Mouse (Mus musculus) neural tube, embryonic 13.5 days (tissue): ENCODE measurements at regions not wholly inside any gene's neighbourhood (a gene's known extent, or its start where the extent isn't known, plus 50 kb on each side); places are given as distances from the start of the nearest gene placed in this dataset.
"Not testable (repeated sequence)": the region's sequence is repeated elsewhere in the genome, so short reads cannot be mapped to it uniquely, and the experiment has no call there.

Source experiments
- ATAC-seq: fragments of 200-750 bp; cut with Nextera tagmentation; 2 replicates; pipeline ENCODE4 v1.8.0; 2017; ENCODE audit warnings: low read depth, mild to moderate bottlenecking, moderate TSS enrichment, moderate library complexity
- H3K27ac ChIP-seq: fragments of 300-500 bp; sonication (generic); replicated peaks from 2 replicates; pipeline ENCODE4 v1.5.1; 2015; ENCODE audit warnings: moderate library complexity, mild to moderate bottlenecking, inconsistent platforms
- H3K27me3 ChIP-seq: fragments of 300-500 bp; sonication (generic); 2 replicates; pipeline ENCODE4 v1.6.1; 2015; ENCODE audit warnings: mild to moderate bottlenecking, inconsistent platforms
- H3K36me3 ChIP-seq: fragments of 300-500 bp; sonication (generic); 2 replicates; pipeline ENCODE4 v1.6.1; 2015; ENCODE audit warnings: mild to moderate bottlenecking, inconsistent platforms
- H3K4me1 ChIP-seq: fragments of 300-500 bp; sonication (generic); replicated peaks from 2 replicates; pipeline ENCODE4 v1.6.1; 2015; ENCODE audit warnings: inconsistent platforms
- H3K4me2 ChIP-seq: fragments of 300-500 bp; sonication (generic); 2 replicates; pipeline ENCODE4 v1.6.1; 2015; ENCODE audit warnings: inconsistent platforms, mild to moderate bottlenecking, moderate library complexity
- H3K4me3 ChIP-seq: fragments of 300-500 bp; sonication (generic); 2 replicates; pipeline ENCODE4 v1.5.1; 2015; ENCODE audit warnings: mild to moderate bottlenecking, inconsistent platforms
- H3K9ac ChIP-seq: fragments of 300-500 bp; sonication (generic); 2 replicates; pipeline ENCODE4 v1.6.1; 2015; ENCODE audit warnings: moderate library complexity, mild to moderate bottlenecking, inconsistent platforms
- H3K9me3 ChIP-seq: fragments of 300-500 bp; sonication (generic); 2 replicates; pipeline ENCODE4 v1.6.1; 2016; ENCODE audit warnings: inconsistent platforms
- WGBS: fragments of 180-500 bp; shearing (Covaris S2); methylation state at CpG from one replicate; pipeline ENCODE4 v1.1.7; 2015; 5-methylcytosine and 5-hydroxymethylcytosine counted together

DNA sequence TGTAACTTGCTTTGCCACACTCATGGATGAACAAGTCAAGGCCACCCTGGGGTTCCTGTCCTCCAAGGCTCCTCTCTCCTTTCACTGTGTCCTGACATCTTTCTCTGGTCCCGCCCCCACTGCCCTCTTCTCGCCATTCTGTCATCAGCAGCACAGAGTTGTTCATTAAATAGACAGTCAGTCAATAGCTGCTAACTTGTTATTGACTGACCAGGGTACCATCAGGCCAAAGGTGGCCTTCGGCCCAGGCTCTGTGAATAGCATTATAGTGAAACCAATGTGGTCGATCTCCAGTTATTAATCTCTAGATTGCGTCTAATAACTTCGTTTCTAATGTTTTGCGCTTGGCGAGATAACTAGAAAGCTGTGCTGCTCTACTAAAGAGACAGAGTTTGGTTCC is 122.1 kb upstream of the Mrps10 start:
- no peak for ATAC-seq
- H3K36me3 ChIP-seq: peaks cover 10% of the 10 kb centered on the region
- no peak overlapping the region for H3K4me2 ChIP-seq
- H3K4me1 ChIP-seq: peaks cover 25% of the 10 kb centered on the region
- H3K9ac ChIP-seq: no peak overlapping the region
- 92% methylated on average over 8 of the region's 8 CpGs for WGBS
- H3K27me3 ChIP-seq: no peaks in the 10 kb centered on the region
- H3K4me3 ChIP-seq: no peak overlapping the region
- H3K27ac ChIP-seq: no peak overlapping the region
- H3K9me3 ChIP-seq: no peaks in the 10 kb centered on the region

DNA sequence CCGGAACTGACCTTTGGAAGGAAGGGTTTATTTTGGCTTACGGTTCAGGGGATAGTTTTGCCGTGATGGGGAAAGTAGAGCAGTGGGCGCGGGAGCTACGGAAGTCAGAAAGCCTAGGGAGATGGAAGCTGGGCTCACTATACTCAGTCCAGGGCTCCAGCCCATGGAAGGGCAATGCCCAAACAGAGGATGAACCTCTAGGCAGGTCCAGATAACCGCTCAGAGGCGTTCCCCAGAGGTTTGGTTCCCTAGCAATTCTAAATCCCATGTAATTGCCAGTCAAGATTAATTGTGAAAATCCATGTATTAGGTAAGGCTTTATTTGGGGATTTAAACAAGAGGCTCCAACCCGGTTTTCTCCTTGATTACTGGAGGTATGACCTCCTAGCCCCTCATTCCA is 123.1 kb upstream of the Mrps10 start:
- Histone ChIP-seq H3K27ac (no peak overlapping the region), H3K4me2 (no peak overlapping the region), H3K4me1 (peaks cover 24% of the 10 kb centered on the region), H3K4me3 (no peak overlapping the region), H3K9me3 (no peaks in the 10 kb centered on the region), H3K27me3 (no peaks in the 10 kb centered on the region), H3K9ac (no peak overlapping the region), H3K36me3 (peaks cover 10% of the 10 kb centered on the region)
- WGBS: 89% methylated on average over 9 of the region's 9 CpGs
- no peak for ATAC-seq

DNA sequence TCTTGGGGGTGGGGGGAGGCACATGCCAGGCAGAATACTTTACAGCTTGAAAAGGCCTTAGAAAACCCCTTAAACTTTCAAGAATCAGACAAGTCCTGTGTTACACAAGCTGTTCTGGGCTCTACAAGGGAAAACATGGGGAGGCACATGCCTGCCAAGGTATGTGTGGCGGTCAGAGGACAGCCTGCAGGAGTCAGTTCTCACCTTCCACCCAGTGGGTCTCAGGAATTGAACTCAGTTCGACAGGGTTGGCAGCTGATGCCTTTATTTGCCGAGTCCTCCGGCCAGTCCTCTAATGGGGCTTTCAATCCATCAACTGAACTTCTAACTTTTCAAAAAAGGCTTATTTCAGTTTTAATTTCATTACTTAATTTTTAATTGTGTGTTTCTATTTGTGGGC is 129.6 kb upstream of the Mrps10 start:
- Histone ChIP-seq H3K9me3 (no peaks in the 10 kb centered on the region), H3K4me1 (peaks cover 2% of the 10 kb centered on the region; the same call in 1 of the 2 replicates), H3K4me2 (no peak overlapping the region), H3K4me3 (no peak overlapping the region), H3K27me3 (no peaks in the 10 kb centered on the region), H3K27ac (no peak overlapping the region), H3K9ac (no peak overlapping the region), H3K36me3 (peaks cover 28% of the 10 kb centered on the region)
- WGBS: 94% methylated on average over 4 of the region's 4 CpGs
- no peak for ATAC-seq

DNA sequence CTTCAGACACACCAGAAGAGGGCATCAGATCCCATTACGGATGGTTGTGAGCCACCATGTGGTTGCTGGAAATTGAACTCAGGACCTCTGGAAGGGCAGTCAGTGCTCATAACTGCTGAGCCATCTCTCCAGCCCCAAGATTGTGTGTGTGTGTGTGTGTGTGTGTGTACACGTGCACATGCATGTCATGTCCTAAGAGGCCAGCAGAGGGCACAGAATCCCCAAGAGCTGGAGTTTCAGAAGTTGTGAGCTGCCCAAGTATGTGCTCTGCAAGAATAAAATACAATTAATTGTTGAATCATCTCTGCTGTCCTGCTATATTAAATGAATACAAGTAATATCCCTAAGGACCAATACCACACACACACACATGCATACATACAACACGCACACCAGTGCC is 130.8 kb upstream of the Mrps10 start:
- H3K4me1 ChIP-seq, H3K27me3 ChIP-seq, H3K4me2 ChIP-seq, H3K27ac ChIP-seq, ATAC-seq, H3K9me3 ChIP-seq, H3K9ac ChIP-seq, H3K4me3 ChIP-seq: not testable (repeated sequence)
- H3K36me3 ChIP-seq: peaks cover 20% of the 10 kb centered on the region
- 98% methylated on average over 3 of the region's 3 CpGs for WGBS

DNA sequence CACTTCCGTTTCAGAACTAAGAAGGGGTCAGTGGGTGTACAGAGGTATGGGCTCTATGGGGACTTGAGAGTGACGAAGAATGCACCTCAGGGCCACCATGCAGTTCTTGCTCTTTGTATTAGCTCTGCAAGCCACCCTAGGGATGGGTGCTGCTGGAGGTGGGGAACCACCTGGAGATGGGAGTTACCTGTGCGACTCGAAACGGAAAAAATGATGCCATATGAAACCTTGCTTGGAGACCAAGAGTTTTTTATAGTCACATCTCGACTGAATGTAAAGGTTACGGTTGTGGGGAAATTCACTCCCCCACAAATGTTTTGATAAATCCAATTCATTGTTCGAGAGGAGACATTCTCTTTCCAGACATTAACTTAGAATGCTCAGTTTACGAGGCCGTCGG is 134.3 kb upstream of the Mrps10 start:
- H3K4me2 ChIP-seq: no peak overlapping the region
- WGBS: 88% methylated on average over 11 of the region's 11 CpGs
- no peak for ATAC-seq
- peaks cover 41% of the 10 kb centered on the region for H3K36me3 ChIP-seq
- peaks cover 9% of the 10 kb centered on the region; the same call in 1 of the 2 replicates for H3K4me1 ChIP-seq
- no peaks in the 10 kb centered on the region for H3K27me3 ChIP-seq
- no peaks in the 10 kb centered on the region for H3K9me3 ChIP-seq
- H3K9ac ChIP-seq: no peak overlapping the region
- no peak overlapping the region for H3K4me3 ChIP-seq
- no peak overlapping the region for H3K27ac ChIP-seq

DNA sequence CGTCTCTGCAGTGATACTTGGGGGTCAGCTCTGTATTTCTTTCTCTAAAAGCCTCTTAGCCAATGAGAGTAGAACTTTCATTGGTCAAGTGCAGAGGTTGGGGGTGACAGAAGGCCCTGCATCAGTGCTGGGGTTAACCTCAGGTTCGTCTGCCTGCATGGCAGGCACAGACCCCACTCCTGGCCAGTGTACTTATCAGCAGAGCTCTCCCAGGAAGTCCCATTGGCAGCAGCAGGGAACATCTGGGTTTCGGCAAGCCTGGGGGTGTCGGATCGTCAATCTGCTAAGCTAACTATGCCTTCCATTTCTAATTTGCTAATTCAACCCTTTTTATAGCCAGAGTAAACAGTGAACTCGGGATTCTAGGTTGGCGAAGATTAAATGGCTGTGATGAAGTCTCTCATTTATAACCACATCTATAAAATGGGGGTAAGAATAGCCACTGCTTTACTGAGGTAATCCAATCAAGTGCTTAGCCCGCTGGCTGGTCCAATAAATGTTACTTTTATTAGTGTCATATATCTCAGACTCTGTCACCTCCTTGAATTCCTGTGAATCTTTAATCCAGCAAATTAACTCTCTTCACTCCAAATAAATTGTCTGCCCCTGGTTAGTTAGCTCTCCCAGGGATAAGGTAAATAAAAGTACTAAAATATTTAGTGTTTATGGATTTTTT is 135.5 kb upstream of the Mrps10 start:
- Histone ChIP-seq H3K27me3 (no peaks in the 10 kb centered on the region), H3K4me2 (no peak overlapping the region), H3K27ac (peak overlapping the region; percentile 71), H3K36me3 (peaks cover 46% of the 10 kb centered on the region), H3K9me3 (no peaks in the 10 kb centered on the region), H3K4me1 (peaks cover 9% of the 10 kb centered on the region; the same call in 1 of the 2 replicates), H3K9ac (no peak overlapping the region), H3K4me3 (no peak overlapping the region)
- ATAC-seq: peak; percentile 64
- 18% methylated on average over 8 of the region's 8 CpGs for WGBS

DNA sequence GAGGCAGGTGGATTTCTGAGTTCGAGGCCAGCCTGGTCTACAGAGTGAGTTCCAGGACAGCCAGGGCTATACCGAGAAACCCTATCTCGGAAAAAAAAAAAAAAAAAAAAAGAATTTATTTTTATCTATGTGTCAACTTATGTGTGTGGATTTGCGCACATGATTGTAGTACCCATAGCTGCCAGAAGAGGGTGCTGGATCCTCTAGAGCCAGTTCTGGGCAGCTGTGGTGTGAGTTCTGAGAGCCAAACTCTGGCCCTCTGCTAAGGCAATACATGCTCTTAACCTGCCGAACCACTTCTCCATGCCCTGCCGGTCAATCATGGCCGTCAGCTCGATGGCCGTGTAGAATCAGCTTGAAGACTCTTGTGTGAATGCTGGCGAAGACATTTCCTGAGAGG is 138.0 kb upstream of the Mrps10 start:
- no peaks in the 10 kb centered on the region for H3K27me3 ChIP-seq
- ATAC-seq: no peak

DNA sequence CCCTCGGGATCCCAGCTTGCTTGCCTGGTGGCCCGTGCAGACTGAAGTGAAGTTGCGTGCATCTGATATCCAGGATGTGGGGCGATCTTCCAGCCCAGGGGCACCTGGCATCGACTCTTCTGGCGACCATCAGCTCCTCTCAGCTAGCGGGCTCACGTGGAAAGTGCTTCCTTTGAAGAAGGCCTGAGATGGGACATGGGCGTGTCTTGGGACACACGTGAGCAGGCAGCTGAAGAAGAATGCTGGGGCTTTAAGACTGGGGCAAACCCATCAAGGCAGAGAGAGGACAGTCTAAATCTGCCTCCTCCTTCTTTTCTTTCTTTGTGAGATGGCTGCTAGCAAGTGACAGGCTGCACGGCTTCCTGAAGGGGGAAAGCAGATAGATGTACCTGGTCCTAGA is 142.3 kb upstream of the Mrps10 start:
- WGBS: 81% methylated on average over 11 of the region's 11 CpGs
- Histone ChIP-seq H3K4me3 (no peak overlapping the region), H3K9ac (no peak overlapping the region), H3K27me3 (no peaks in the 10 kb centered on the region), H3K9me3 (no peaks in the 10 kb centered on the region), H3K4me2 (no peak overlapping the region), H3K27ac (no peak overlapping the region), H3K36me3 (peaks cover 22% of the 10 kb centered on the region), H3K4me1 (no peaks in the 10 kb centered on the region; the same call in 1 of the 2 replicates)
- no peak for ATAC-seq

More for the DNA sequence above, 138.0 kb upstream of the Mrps10 start:
- 92% methylated on average over 10 of the region's 10 CpGs for WGBS
- Histone ChIP-seq H3K4me2 (no peak overlapping the region), H3K4me1 (peaks cover 9% of the 10 kb centered on the region; the same call in 1 of the 2 replicates), H3K27ac (no peak overlapping the region), H3K4me3 (no peak overlapping the region), H3K9ac (no peak overlapping the region), H3K36me3 (peaks cover 33% of the 10 kb centered on the region), H3K9me3 (no peaks in the 10 kb centered on the region)

DNA sequence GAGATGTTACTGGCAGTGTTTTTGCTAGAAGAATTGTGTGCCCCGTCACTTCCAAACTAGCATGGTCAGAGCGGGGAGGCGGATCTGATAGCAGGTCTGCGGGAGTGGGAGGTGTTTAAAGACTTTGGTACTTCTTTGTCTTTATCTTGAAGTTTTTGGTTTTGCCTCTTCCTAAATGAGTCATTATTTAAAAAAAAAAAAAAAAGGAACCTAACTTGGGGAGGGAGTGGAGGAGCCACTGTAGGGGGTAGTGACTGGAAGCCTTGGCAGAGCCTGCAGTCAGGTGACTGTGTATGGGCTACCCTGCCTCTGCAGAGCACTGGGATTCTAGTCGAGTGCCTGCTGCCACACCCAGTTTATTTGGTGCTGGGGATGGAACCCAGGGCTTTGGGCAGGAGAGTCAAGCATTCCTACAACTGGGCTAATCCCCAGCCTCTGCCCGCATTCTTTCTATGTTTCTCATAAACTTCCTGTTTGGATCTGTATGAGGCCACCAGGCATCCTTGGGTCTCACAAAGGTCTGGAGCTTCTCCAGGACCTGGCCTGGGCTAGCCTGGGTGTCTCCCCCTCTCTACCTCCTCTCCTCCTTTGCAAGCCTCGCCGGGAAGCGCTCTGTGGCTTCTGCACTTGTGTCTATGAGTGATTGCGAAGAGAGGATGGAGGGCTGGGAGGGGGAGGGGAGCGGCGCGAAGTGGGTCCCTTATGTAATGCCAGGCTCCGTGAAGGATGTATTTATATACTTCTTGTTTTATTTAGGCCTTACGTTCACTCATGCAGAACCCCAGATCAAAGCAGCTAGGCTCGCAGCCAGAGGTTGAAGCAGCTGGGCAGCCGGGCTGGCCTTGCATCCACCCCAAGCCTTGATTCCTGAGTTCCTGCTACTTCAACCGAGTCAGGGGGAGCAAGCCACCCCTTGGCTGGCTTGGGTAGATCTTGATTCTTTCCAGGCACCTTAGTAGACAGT is 143.1 kb upstream of the Mrps10 start:
- 71% methylated on average over 18 of the region's 18 CpGs for WGBS
- Histone ChIP-seq H3K27me3 (no peaks in the 10 kb centered on the region), H3K9ac (no peak overlapping the region), H3K36me3 (peaks cover 19% of the 10 kb centered on the region), H3K9me3 (no peaks in the 10 kb centered on the region), H3K4me2 (no peak overlapping the region), H3K4me1 (no peaks in the 10 kb centered on the region; the same call in 1 of the 2 replicates), H3K4me3 (no peak overlapping the region), H3K27ac (no peak overlapping the region)
- ATAC-seq: no peak

DNA sequence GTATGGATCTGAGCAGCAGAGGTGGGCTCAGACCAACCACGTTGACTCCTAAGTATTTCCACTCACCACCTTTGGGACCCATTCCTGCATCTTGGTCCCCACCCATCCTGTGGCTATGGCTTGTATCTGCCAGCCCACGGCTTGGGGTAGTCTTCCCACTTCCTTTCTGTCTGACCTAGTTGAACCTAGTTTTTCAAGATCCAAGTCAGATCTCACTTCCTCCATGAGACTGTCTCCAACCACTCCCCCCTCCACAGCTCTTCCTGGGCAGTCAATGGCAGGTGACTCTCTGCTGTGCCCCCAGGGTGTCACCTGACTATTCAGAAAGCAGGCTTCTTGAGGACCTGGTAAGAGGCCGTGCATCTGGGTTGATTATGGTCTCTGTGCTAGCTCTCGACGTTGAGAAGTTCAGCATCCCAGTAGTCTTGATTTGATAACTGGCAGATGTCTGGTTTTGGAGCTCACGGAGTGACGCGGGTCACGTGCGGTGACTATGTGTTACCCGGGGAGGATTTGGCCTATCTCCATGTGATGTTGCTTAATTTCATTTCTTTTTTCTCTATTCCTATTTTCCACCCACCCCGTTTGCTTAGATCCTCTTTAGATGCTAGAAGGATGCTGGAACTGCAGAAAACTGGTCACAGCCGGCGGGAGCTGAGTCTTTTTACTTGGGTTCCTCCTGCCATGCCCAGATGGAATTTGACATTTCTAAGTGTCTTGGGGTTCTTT is 147.5 kb upstream of the Mrps10 start:
- WGBS: 95% methylated on average over 14 of the region's 14 CpGs
- no peak for ATAC-seq
- no peaks in the 10 kb centered on the region for H3K9me3 ChIP-seq
- H3K36me3 ChIP-seq: 0 out of 2 replicates have a peak, but pooled peaks cover 6% of the 10 kb centered on the region
- no peak overlapping the region for H3K4me3 ChIP-seq
- H3K4me1 ChIP-seq: no peaks in the 10 kb centered on the region; the same call in 1 of the 2 replicates
- no peak overlapping the region for H3K4me2 ChIP-seq
- H3K27me3 ChIP-seq: no peaks in the 10 kb centered on the region
- no peak overlapping the region for H3K9ac ChIP-seq
- H3K27ac ChIP-seq: no peak overlapping the region

DNA sequence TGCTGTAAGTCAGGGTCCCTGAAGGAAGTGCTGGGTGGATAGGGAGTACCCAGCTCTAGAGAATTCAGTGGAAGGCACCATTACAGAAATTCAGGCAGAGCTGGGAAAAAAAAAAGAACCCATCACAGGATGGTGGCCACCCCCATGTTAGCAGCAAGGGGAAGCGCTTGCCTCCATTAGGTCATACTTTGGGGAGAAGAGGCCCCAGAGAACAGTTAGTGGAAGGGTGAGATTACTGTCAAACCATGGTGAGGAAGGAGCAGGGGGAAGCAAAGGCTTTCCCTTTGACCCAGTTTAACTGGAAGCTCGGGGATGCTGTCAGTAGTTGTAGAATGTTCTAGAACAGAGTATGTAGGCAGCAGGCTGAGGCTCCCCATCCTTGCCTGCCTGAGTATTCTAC is 148.8 kb upstream of the Mrps10 start:
- no peaks in the 10 kb centered on the region for H3K27me3 ChIP-seq
- no peak overlapping the region for H3K27ac ChIP-seq
- no peak overlapping the region for H3K4me2 ChIP-seq
- no peak for ATAC-seq
- H3K4me3 ChIP-seq: no peak overlapping the region
- H3K36me3 ChIP-seq: 0 out of 2 replicates have a peak, but pooled peaks cover 6% of the 10 kb centered on the region
- H3K4me1 ChIP-seq: no peaks in the 10 kb centered on the region
- H3K9ac ChIP-seq: no peak overlapping the region
- 97% methylated on average over 2 of the region's 2 CpGs for WGBS
- no peaks in the 10 kb centered on the region for H3K9me3 ChIP-seq

DNA sequence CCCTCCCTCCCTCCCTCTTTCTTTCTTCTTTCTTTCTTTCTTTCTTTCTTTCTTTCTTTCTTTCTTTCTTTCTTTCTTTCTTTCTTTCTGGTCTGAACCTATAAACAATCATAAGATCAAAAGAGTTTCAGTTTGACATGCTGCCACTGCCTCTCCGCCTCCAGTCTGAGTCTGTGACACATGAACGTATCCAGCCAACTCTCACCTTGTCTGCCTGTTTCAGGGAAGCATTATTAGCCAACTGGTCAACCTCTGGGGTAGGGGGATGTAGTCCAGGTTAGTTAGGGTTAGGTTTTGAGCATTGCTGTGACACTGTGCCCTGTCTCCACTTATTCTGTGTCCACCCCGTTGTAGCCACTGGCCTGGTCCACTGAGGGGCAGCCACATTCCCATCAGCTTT is 152.2 kb upstream of the Mrps10 start:
- WGBS: 94% methylated on average over 3 of the region's 3 CpGs

More for the DNA sequence above, 152.2 kb upstream of the Mrps10 start:
- Histone ChIP-seq H3K4me3 (no peak overlapping the region), H3K4me1 (no peaks in the 10 kb centered on the region), H3K9me3 (no peaks in the 10 kb centered on the region), H3K9ac (no peak overlapping the region), H3K4me2 (no peak overlapping the region), H3K27me3 (no peaks in the 10 kb centered on the region), H3K27ac (no peak overlapping the region), H3K36me3 (0 out of 2 replicates have a peak, but pooled peaks cover 6% of the 10 kb centered on the region)
- no peak for ATAC-seq
